Mouse (Mus musculus): ENCODE results near the gene Fam120a. TPM values are rescaled to one million over a fixed set of nuclear protein-coding genes. Genes with fewer than 3 reads are reported as not detected.
A peak's percentile ranks its signal among the peaks of the same experiment; 100 is the strongest.

Fam120a gene
- 12.0 and 12.4 TPM in 2 replicates for polyA plus RNA-seq (2015; fragmentation: Nextera tagmentation; extraction: Ambion mirVana)

- Histone ChIP-seq H3K9ac (peak within 1 kb of the TSS; percentile 94), H3K4me1 (replicated peaks) (peaks cover 43% of the 10 kb centered on the region), H3K9me3 (no peaks in the 10 kb centered on the region), H3K4me3 (peak within 1 kb of the TSS; percentile 89), H3K27ac (replicated peaks) (peak within 1 kb of the TSS; percentile 94), H3K27me3 (no peaks in the 10 kb centered on the region), H3K36me3 (peaks cover 5% of the 10 kb centered on the region), H3K4me2 (peak within 1 kb of the TSS; percentile 95)
- ATAC-seq (ENCODE audit: low FRiP score, low read depth): peak; percentile 95
- under 1% methylated on average over 74 of the region's 116 CpGs for WGBS
Measured at GRCm38 (mm10) chr13:48967956-48968749, at the start of gene Fam120a. Gene Fam120a, minus strand, starts transcription at chr13:48968017.

GRCm38 (mm10) chr13:49017375-49017774 lies 49.6 kb upstream of the Fam120a start:
- Histone ChIP-seq H3K36me3 (no peaks in the 10 kb centered on the region), H3K4me1 (replicated peaks) (peaks cover 21% of the 10 kb centered on the region), H3K27ac (replicated peaks) (no peak overlapping the region), H3K4me2 (no peak overlapping the region), H3K9ac (no peak overlapping the region), H3K27me3 (no peaks in the 10 kb centered on the region), H3K4me3 (no peak overlapping the region), H3K9me3 (no peaks in the 10 kb centered on the region)
- 97% methylated on average over 1 of the region's 1 CpGs for WGBS
- ATAC-seq (ENCODE audit: low FRiP score, low read depth): no peak

GRCm38 (mm10) chr13:49016311-49016761 lies 48.5 kb upstream of the Fam120a start:
- Histone ChIP-seq H3K9me3 (no peaks in the 10 kb centered on the region), H3K27me3 (no peaks in the 10 kb centered on the region), H3K36me3 (no peaks in the 10 kb centered on the region), H3K4me2 (peak overlapping the region; percentile 54), H3K27ac (replicated peaks) (peak overlapping the region; percentile 88), H3K9ac (peak overlapping the region; percentile 27; the same call in 1 of the 2 replicates), H3K4me1 (replicated peaks) (peaks cover 21% of the 10 kb centered on the region), H3K4me3 (peak overlapping the region; percentile 19)
- 1% methylated on average over 16 of the region's 16 CpGs for WGBS
- peak; percentile 94 for ATAC-seq (ENCODE audit: low FRiP score, low read depth)

GRCm38 (mm10) chr13:49015366-49016306 lies 47.8 kb upstream of the Fam120a start:
- peak overlapping the region; percentile 19 for H3K4me3 ChIP-seq
- WGBS: 3% methylated on average over 30 of the region's 30 CpGs
- ATAC-seq (ENCODE audit: low FRiP score, low read depth): peak; percentile 71
- peak overlapping the region; percentile 54 for H3K4me2 ChIP-seq
- H3K9ac ChIP-seq: peak overlapping the region; percentile 27; the same call in 1 of the 2 replicates
- H3K4me1 ChIP-seq (replicated peaks): peaks cover 21% of the 10 kb centered on the region
- peak overlapping the region; percentile 88 for H3K27ac ChIP-seq (replicated peaks)
- no peaks in the 10 kb centered on the region for H3K36me3 ChIP-seq
- no peaks in the 10 kb centered on the region for H3K27me3 ChIP-seq
- H3K9me3 ChIP-seq: no peaks in the 10 kb centered on the region

GRCm38 (mm10) chr13:49013206-49013794 lies 45.5 kb upstream of the Fam120a start:
- Histone ChIP-seq H3K27me3 (no peaks in the 10 kb centered on the region), H3K4me1 (replicated peaks) (peaks cover 21% of the 10 kb centered on the region), H3K4me3 (no peak overlapping the region), H3K9me3 (no peaks in the 10 kb centered on the region), H3K27ac (replicated peaks) (no peak overlapping the region), H3K9ac (no peak overlapping the region), H3K4me2 (no peak overlapping the region), H3K36me3 (no peaks in the 10 kb centered on the region)
- WGBS: 25% methylated on average over 5 of the region's 5 CpGs
- no peak for ATAC-seq (ENCODE audit: low FRiP score, low read depth)

GRCm38 (mm10) chr13:49001691-49002090 lies 33.9 kb upstream of the Fam120a start:
- Histone ChIP-seq H3K4me1 (replicated peaks) (no peaks in the 10 kb centered on the region), H3K36me3 (no peaks in the 10 kb centered on the region), H3K4me3 (no peak overlapping the region), H3K4me2 (no peak overlapping the region), H3K27me3 (no peaks in the 10 kb centered on the region), H3K27ac (replicated peaks) (no peak overlapping the region), H3K9me3 (no peaks in the 10 kb centered on the region), H3K9ac (no peak overlapping the region)
- WGBS: 43% methylated on average over 3 of the region's 3 CpGs
- peak; percentile 38; the same call in 1 of the 2 replicates for ATAC-seq (ENCODE audit: low FRiP score, low read depth)

GRCm38 (mm10) chr13:48998591-48998990 lies 30.8 kb upstream of the Fam120a start:
- ATAC-seq (ENCODE audit: low FRiP score, low read depth): no peak
- 14% methylated on average over 6 of the region's 6 CpGs for WGBS

GRCm38 (mm10) chr13:48996731-48997130 lies 28.9 kb upstream of the Fam120a start:
- 91% methylated on average over 4 of the region's 4 CpGs for WGBS

More at GRCm38 (mm10) chr13:48998591-48998990, 30.8 kb upstream of the Fam120a start:
- no peak overlapping the region for H3K9ac ChIP-seq
- no peaks in the 10 kb centered on the region for H3K36me3 ChIP-seq
- 0 out of 2 replicates have a peak, but pooled peaks cover 7% of the 10 kb centered on the region for H3K4me1 ChIP-seq (replicated peaks)
- no peak overlapping the region for H3K4me2 ChIP-seq
- H3K9me3 ChIP-seq: no peaks in the 10 kb centered on the region
- H3K4me3 ChIP-seq: no peak overlapping the region
- no peaks in the 10 kb centered on the region for H3K27me3 ChIP-seq
- no peak overlapping the region for H3K27ac ChIP-seq (replicated peaks)

GRCm38 (mm10) chr13:48994903-48995302 lies 27.1 kb upstream of the Fam120a start:
- WGBS: 15% methylated on average over 3 of the region's 3 CpGs
- Histone ChIP-seq H3K27ac (replicated peaks) (no peak overlapping the region), H3K27me3 (no peaks in the 10 kb centered on the region), H3K4me3 (no peak overlapping the region), H3K4me1 (replicated peaks) (0 out of 2 replicates have a peak, but pooled peaks cover 7% of the 10 kb centered on the region), H3K36me3 (no peaks in the 10 kb centered on the region), H3K9ac (no peak overlapping the region), H3K9me3 (no peaks in the 10 kb centered on the region), H3K4me2 (no peak overlapping the region)
- ATAC-seq (ENCODE audit: low FRiP score, low read depth): peak; percentile 82; the same call in 1 of the 2 replicates

More at GRCm38 (mm10) chr13:48996731-48997130, 28.9 kb upstream of the Fam120a start:
- Histone ChIP-seq H3K36me3 (no peaks in the 10 kb centered on the region), H3K9ac (no peak overlapping the region), H3K4me1 (replicated peaks) (0 out of 2 replicates have a peak, but pooled peaks cover 7% of the 10 kb centered on the region), H3K4me3 (no peak overlapping the region), H3K4me2 (no peak overlapping the region), H3K9me3 (no peaks in the 10 kb centered on the region), H3K27me3 (no peaks in the 10 kb centered on the region), H3K27ac (replicated peaks) (no peak overlapping the region)
- ATAC-seq (ENCODE audit: low FRiP score, low read depth): no peak

GRCm38 (mm10) chr13:48992914-48993313 lies 25.1 kb upstream of the Fam120a start:
- Histone ChIP-seq H3K9me3 (no peaks in the 10 kb centered on the region), H3K9ac (no peak overlapping the region), H3K27me3 (no peaks in the 10 kb centered on the region), H3K4me2 (no peak overlapping the region), H3K4me1 (replicated peaks) (0 out of 2 replicates have a peak, but pooled peaks cover 7% of the 10 kb centered on the region), H3K4me3 (no peak overlapping the region), H3K36me3 (no peaks in the 10 kb centered on the region), H3K27ac (replicated peaks) (no peak overlapping the region)
- ATAC-seq (ENCODE audit: low FRiP score, low read depth): no peak

GRCm38 (mm10) chr13:48990138-48990537 lies 22.3 kb upstream of the Fam120a start:
- no peak overlapping the region for H3K27ac ChIP-seq (replicated peaks)
- H3K4me1 ChIP-seq (replicated peaks): 0 out of 2 replicates have a peak, but pooled peaks cover 5% of the 10 kb centered on the region
- no peak overlapping the region for H3K9ac ChIP-seq
- ATAC-seq (ENCODE audit: low FRiP score, low read depth): no peak
- no peaks in the 10 kb centered on the region for H3K36me3 ChIP-seq
- H3K4me3 ChIP-seq: no peak overlapping the region
- no peak overlapping the region for H3K4me2 ChIP-seq
- H3K9me3 ChIP-seq: no peaks in the 10 kb centered on the region
- no peaks in the 10 kb centered on the region for H3K27me3 ChIP-seq
- WGBS: 90% methylated on average over 2 of the region's 2 CpGs

Data from hindbrain, embryonic 15.5 days (tissue).